ENCODE assay signal across 20 mouse cellular contexts in genomic region chr10:60981770-60982169, GRCm38 (mm10).
DNase-seq lines count a peak whose midpoint lies in the region; ATAC-seq and TF ChIP-seq lines count a peak whose summit lies in the region.
"Had no signal": no experiment of that assay in that cellular context is flagged by ENCODE, and none has a peak within 500 bp of the region (broad histone marks: within the 10 kb centered on the region; RNA-seq: fewer than 3 reads in every experiment).

No protein-coding gene starts in this region.

- no peak overlapping the region for H3K27ac ChIP-seq in hindbrain, embryonic 12.5 days
- H3K27ac ChIP-seq in hindbrain, embryonic 14.5 days: no peak overlapping the region
- no peak overlapping the region for H3K27ac ChIP-seq in midbrain, embryonic 13.5 days
- H3K27ac ChIP-seq in midbrain, postnatal 0 days (ENCODE audit: low read depth, low read length): no peak overlapping the region
- peak overlapping the region; percentile 20; the same call in 1 of the 2 replicates for H3K27ac ChIP-seq in embryonic facial prominence, embryonic 10.5 days (replicated peaks)
- H3K27ac ChIP-seq in neural tube, embryonic 14.5 days (ENCODE audit: low read depth, low read length): no peak overlapping the region
- H3K27ac ChIP-seq: forebrain, embryonic 13.5 days; limb, embryonic 13.5 days; liver, embryonic 13.5 days had no signal

- ATAC-seq in hindbrain, embryonic 12.5 days (ENCODE audit: low FRiP score): peak; percentile 41
- no peak for ATAC-seq in hindbrain, embryonic 14.5 days (ENCODE audit: low FRiP score)
- ATAC-seq in midbrain, embryonic 13.5 days: peak; percentile 22
- no peak for ATAC-seq in midbrain, postnatal 0 days (ENCODE audit: low FRiP score)
- peak; percentile 52; the same call in 1 of the 2 replicates for ATAC-seq in neural tube, embryonic 14.5 days (ENCODE audit: low read depth)
- ATAC-seq: forebrain, embryonic 13.5 days had no signal

- no peak overlapping the region for H3K4me2 ChIP-seq in hindbrain, embryonic 12.5 days (replicated peaks)
- no peak overlapping the region for H3K4me2 ChIP-seq in hindbrain, embryonic 14.5 days (replicated peaks)
- no peak overlapping the region for H3K4me2 ChIP-seq in midbrain, embryonic 13.5 days (replicated peaks)
- no peak overlapping the region for H3K4me2 ChIP-seq in midbrain, postnatal 0 days (ENCODE audit: low read depth, low read length, poor library complexity, severe bottlenecking)
- H3K4me2 ChIP-seq in neural tube, embryonic 14.5 days (ENCODE audit: low read depth, low read length): no peak overlapping the region
- H3K4me2 ChIP-seq: forebrain, embryonic 13.5 days; heart, embryonic 11.5 days; limb, embryonic 13.5 days; liver, embryonic 13.5 days; lung, embryonic 14.5 days had no signal

- peaks cover 23% of the 10 kb centered on the region for H3K4me1 ChIP-seq in hindbrain, embryonic 12.5 days
- H3K4me1 ChIP-seq in hindbrain, embryonic 14.5 days (replicated peaks; ENCODE audit: control insufficient read depth, insufficient read depth, low read length): peaks cover 4% of the 10 kb centered on the region; the same call in 1 of the 2 replicates
- peaks cover 36% of the 10 kb centered on the region for H3K4me1 ChIP-seq in midbrain, embryonic 13.5 days (replicated peaks)
- no peaks in the 10 kb centered on the region for H3K4me1 ChIP-seq in midbrain, postnatal 0 days (ENCODE audit: insufficient read depth, low read length)
- peaks cover 45% of the 10 kb centered on the region for H3K4me1 ChIP-seq in embryonic facial prominence, embryonic 10.5 days
- H3K4me1 ChIP-seq in neural tube, embryonic 14.5 days (ENCODE audit: control insufficient read depth, insufficient read depth, low read length): no peaks in the 10 kb centered on the region
- H3K4me1 ChIP-seq: liver, embryonic 13.5 days had no signal

- no peak for DNase-seq in hindbrain, embryonic 14.5 days (ENCODE audit: low spot score)
- DNase-seq in midbrain, postnatal 0 days (ENCODE audit: low spot score): no peak
- DNase-seq in embryonic facial prominence, embryonic 10.5 days (ENCODE audit: low spot score): peak; percentile 45
- no peak for DNase-seq in spleen, adult 18-20 months
- DNase-seq in thymus, adult 18-20 months: no peak
- DNase-seq: cerebellum, adult 2 months; cerebellum, postnatal 36 days; heart, postnatal 10 days; kidney, adult 2 months; liver, embryonic 13.5 days; lung, embryonic 14.5 days; lung, postnatal 36 days; thymus, postnatal 4 days had no signal

- no peaks in the 10 kb centered on the region for H3K9me3 ChIP-seq in hindbrain, embryonic 12.5 days (replicated peaks)
- H3K9me3 ChIP-seq in hindbrain, embryonic 14.5 days (ENCODE audit: control insufficient read depth, low read length): no peaks in the 10 kb centered on the region
- H3K9me3 ChIP-seq in midbrain, embryonic 13.5 days: no peaks in the 10 kb centered on the region
- H3K9me3 ChIP-seq in midbrain, postnatal 0 days (ENCODE audit: low read length): no peaks in the 10 kb centered on the region
- H3K9me3 ChIP-seq in embryonic facial prominence, embryonic 10.5 days: no peaks in the 10 kb centered on the region
- H3K9me3 ChIP-seq in neural tube, embryonic 14.5 days (ENCODE audit: control insufficient read depth, low read length): no peaks in the 10 kb centered on the region
- H3K9me3 ChIP-seq: forebrain, embryonic 13.5 days; limb, embryonic 13.5 days; liver, embryonic 13.5 days had no signal

- no peaks in the 10 kb centered on the region for H3K36me3 ChIP-seq in hindbrain, embryonic 12.5 days
- no peaks in the 10 kb centered on the region for H3K36me3 ChIP-seq in hindbrain, embryonic 14.5 days (replicated peaks; ENCODE audit: control insufficient read depth, insufficient read depth)
- H3K36me3 ChIP-seq in midbrain, embryonic 13.5 days: no peaks in the 10 kb centered on the region
- H3K36me3 ChIP-seq in midbrain, postnatal 0 days (ENCODE audit: insufficient read depth, low read length): no peaks in the 10 kb centered on the region
- H3K36me3 ChIP-seq in embryonic facial prominence, embryonic 10.5 days (replicated peaks): no peaks in the 10 kb centered on the region
- no peaks in the 10 kb centered on the region for H3K36me3 ChIP-seq in neural tube, embryonic 14.5 days (ENCODE audit: control insufficient read depth, insufficient read depth, low read length)
- H3K36me3 ChIP-seq: limb, embryonic 13.5 days; liver, embryonic 13.5 days had no signal

- TF ChIP-seq CTCF in midbrain, postnatal 0 days (IDR thresholded peaks at IDR 0.05): no peak

- 29% methylated on average over 6 of the region's 6 CpGs for WGBS in hindbrain, embryonic 12.5 days
- 27% methylated on average over 6 of the region's 6 CpGs for WGBS in hindbrain, embryonic 14.5 days
- 21% methylated on average over 6 of the region's 6 CpGs for WGBS in midbrain, embryonic 13.5 days
- whole genome bisulfite sequencing in midbrain, postnatal 0 days: 27% methylated on average over 6 of the region's 6 CpGs
- 18% methylated on average over 6 of the region's 6 CpGs for WGBS in embryonic facial prominence, embryonic 10.5 days
- WGBS in neural tube, embryonic 14.5 days: 39% methylated on average over 6 of the region's 6 CpGs

- H3K4me3 ChIP-seq in hindbrain, embryonic 12.5 days: no peak overlapping the region
- no peak overlapping the region for H3K4me3 ChIP-seq in hindbrain, embryonic 14.5 days (replicated peaks; ENCODE audit: low read length)
- no peak overlapping the region for H3K4me3 ChIP-seq in midbrain, embryonic 13.5 days (replicated peaks)
- H3K4me3 ChIP-seq in midbrain, postnatal 0 days (ENCODE audit: low read depth, low read length): no peak overlapping the region
- H3K4me3 ChIP-seq in embryonic facial prominence, embryonic 10.5 days: no peak overlapping the region
- H3K4me3 ChIP-seq in neural tube, embryonic 14.5 days (ENCODE audit: low read depth, low read length): no peak overlapping the region
- H3K4me3 ChIP-seq: forebrain, embryonic 13.5 days; limb, embryonic 13.5 days; liver, embryonic 13.5 days; myocyte had no signal

- no peak overlapping the region for H3K9ac ChIP-seq in hindbrain, embryonic 12.5 days
- no peak overlapping the region for H3K9ac ChIP-seq in hindbrain, embryonic 14.5 days
- no peak overlapping the region for H3K9ac ChIP-seq in midbrain, embryonic 13.5 days (replicated peaks)
- no peak overlapping the region for H3K9ac ChIP-seq in midbrain, postnatal 0 days (replicated peaks; ENCODE audit: low read length, poor library complexity, severe bottlenecking)
- H3K9ac ChIP-seq in neural tube, embryonic 14.5 days (replicated peaks; ENCODE audit: low read depth, low read length): no peak overlapping the region
- H3K9ac ChIP-seq: forebrain, embryonic 13.5 days; limb, embryonic 13.5 days; liver, embryonic 13.5 days; lung, embryonic 14.5 days had no signal

- H3K27me3 ChIP-seq in hindbrain, embryonic 12.5 days: peaks cover 44% of the 10 kb centered on the region
- H3K27me3 ChIP-seq in hindbrain, embryonic 14.5 days (ENCODE audit: control insufficient read depth, insufficient read depth, low read length): peaks cover 3% of the 10 kb centered on the region; the same call in 1 of the 2 replicates
- H3K27me3 ChIP-seq in midbrain, embryonic 13.5 days: peaks cover 44% of the 10 kb centered on the region
- H3K27me3 ChIP-seq in midbrain, postnatal 0 days (ENCODE audit: insufficient read depth, low read length): no peaks in the 10 kb centered on the region
- H3K27me3 ChIP-seq in embryonic facial prominence, embryonic 10.5 days (replicated peaks; ENCODE audit: low read depth, poor library complexity, severe bottlenecking): peaks cover 68% of the 10 kb centered on the region
- no peaks in the 10 kb centered on the region for H3K27me3 ChIP-seq in neural tube, embryonic 14.5 days (ENCODE audit: control insufficient read depth, insufficient read depth, low read length)
- H3K27me3 ChIP-seq: forebrain, embryonic 13.5 days; liver, embryonic 13.5 days had no signal

Comparison
In these comparisons a context has a peak if more than half of its experiments do, and no peak if none do; other contexts are left out.
1. ATAC-seq: peak in hindbrain, embryonic 12.5 days (single experiment), midbrain, embryonic 13.5 days (single experiment) and neural tube, embryonic 14.5 days (single experiment); none in hindbrain, embryonic 14.5 days (single experiment) and midbrain, postnatal 0 days (single experiment).